Mouse (Mus musculus): ENCODE measurements around the gene Isyna1. TPM values are rescaled to one million over a fixed set of nuclear protein-coding genes. Genes with fewer than 3 reads are reported as not detected.

Isyna1 gene
- polyA plus RNA-seq, 1 experiment from 2014 or later = 59.0 TPM

DNA sequence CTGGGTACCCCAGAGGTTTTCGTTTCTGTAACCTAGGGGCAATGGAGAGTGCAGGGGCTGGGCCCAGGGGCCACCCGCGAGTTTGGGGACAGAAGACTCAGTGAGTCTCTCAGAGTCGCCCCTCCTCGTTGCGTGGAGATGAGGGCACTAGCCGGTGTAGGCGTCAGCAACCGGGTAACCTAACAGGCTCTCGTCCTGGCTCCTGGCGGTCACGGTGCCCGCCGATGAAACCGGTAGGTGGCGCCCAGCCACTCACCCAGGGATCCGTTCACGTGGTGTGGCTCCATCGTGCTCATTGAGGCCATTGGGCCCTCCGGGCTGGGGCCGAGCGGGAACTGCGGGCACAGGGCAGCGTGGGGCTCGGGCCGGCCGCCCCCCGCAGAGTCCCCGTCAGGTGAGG is 4.1 kb downstream of the Isyna1 start:
- Histone ChIP-seq H3K9ac (ENCODE audit: low read length) (peak overlapping the region; percentile 77), H3K27me3 (replicated peaks; ENCODE audit: control insufficient read depth, insufficient read depth, low read length) (no peaks in the 10 kb centered on the region), H3K27ac (ENCODE audit: low read depth, low read length) (0 out of 2 replicates have a peak overlapping the region, but pooled peaks have one; percentile 44), H3K4me1 (ENCODE audit: control insufficient read depth, insufficient read depth, low read length) (peaks cover 39% of the 10 kb centered on the region), H3K4me2 (ENCODE audit: low read length) (peak overlapping the region; percentile 92), H3K9me3 (replicated peaks; ENCODE audit: control insufficient read depth, low read length) (no peaks in the 10 kb centered on the region), H3K4me3 (ENCODE audit: low read depth, low read length) (peak overlapping the region; percentile 43), H3K36me3 (ENCODE audit: control insufficient read depth, insufficient read depth, low read length) (peaks cover 18% of the 10 kb centered on the region; the same call in 1 of the 2 replicates)
- ATAC-seq = peak; percentile 54
- WGBS = 2% methylated on average over 29 of the region's 29 CpGs
- DNase-seq (ENCODE audit: low spot score) = peak; percentile 86

DNA sequence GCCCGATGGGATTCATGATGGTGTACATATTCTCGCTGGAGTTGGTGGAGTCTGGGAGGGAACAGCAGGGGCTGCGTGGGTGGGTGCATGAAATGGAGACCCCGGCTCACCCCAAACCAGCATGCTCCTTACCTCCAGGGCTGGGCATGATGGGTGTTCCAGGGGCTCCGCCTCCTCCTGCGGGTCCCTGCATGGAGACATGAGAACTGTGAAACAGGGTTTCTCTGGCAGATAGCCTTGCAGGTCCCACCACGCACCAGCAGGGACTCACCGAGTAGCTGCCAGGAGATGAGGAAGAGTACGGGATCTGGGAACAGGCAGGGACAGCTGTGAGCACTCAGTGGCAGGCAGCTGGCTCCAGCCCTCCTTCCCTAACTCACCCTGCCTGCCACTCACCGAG is 4.5 kb downstream of the Isyna1 start:
- H3K4me3 ChIP-seq (ENCODE audit: low read depth, low read length) = peak overlapping the region; percentile 43
- no peak; the same call in 1 of the 2 replicates for ATAC-seq
- H3K27me3 ChIP-seq (replicated peaks; ENCODE audit: control insufficient read depth, insufficient read depth, low read length) = no peaks in the 10 kb centered on the region
- H3K9ac ChIP-seq (ENCODE audit: low read length) = peak overlapping the region; percentile 77
- H3K9me3 ChIP-seq (replicated peaks; ENCODE audit: control insufficient read depth, low read length) = no peaks in the 10 kb centered on the region
- peaks cover 18% of the 10 kb centered on the region; the same call in 1 of the 2 replicates for H3K36me3 ChIP-seq (ENCODE audit: control insufficient read depth, insufficient read depth, low read length)
- DNase-seq (ENCODE audit: low spot score) = peak; percentile 48
- peak overlapping the region; percentile 92 for H3K4me2 ChIP-seq (ENCODE audit: low read length)
- H3K27ac ChIP-seq (ENCODE audit: low read depth, low read length) = 0 out of 2 replicates have a peak overlapping the region, but pooled peaks have one; percentile 9
- 14% methylated on average over 10 of the region's 10 CpGs for WGBS
- peaks cover 39% of the 10 kb centered on the region for H3K4me1 ChIP-seq (ENCODE audit: control insufficient read depth, insufficient read depth, low read length)

DNA sequence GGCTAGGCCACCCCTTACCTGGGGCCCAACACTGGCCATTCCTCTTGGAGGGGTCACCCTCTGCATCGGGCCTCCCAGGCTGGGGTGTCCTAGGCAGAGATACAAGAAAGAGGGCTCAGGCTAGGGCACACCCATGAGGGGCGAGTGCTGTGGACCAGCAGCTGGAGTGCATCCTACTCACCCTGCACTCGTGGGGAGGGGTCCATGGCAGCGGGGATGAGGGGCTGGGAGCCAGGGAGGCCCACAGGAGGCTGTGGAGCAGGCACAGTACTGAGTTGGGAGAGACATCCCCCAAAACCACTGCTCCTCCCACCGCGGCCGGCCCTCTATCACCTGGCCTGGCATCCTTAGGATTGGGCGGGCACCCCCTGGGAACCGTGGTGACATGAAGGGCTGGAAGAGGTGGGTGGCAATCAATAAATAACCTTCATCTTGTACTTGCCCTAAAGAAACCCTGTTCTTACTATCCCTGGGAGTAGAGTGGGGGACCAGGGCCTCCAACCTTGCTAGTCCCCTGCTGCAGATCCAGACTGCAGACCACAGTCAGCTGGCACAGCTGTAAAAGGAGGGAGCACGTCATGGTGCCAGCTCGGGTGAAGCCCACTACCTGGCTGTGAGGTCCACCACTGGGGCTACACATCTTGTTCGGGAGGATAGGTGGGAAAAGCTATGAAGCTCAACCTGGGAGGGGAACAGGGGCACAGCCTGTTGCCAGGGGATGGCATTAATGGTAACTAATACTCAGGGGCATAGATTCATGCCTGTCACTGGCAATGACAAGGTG is 5.5 kb downstream of the Isyna1 start:
- 78% methylated on average over 12 of the region's 12 CpGs for WGBS
- Histone ChIP-seq H3K9ac (ENCODE audit: low read length) (no peak overlapping the region), H3K4me3 (ENCODE audit: low read depth, low read length) (no peak overlapping the region), H3K4me2 (ENCODE audit: low read length) (no peak overlapping the region), H3K27ac (ENCODE audit: low read depth, low read length) (peak overlapping the region; percentile 85; the same call in 1 of the 2 replicates), H3K27me3 (replicated peaks; ENCODE audit: control insufficient read depth, insufficient read depth, low read length) (no peaks in the 10 kb centered on the region), H3K36me3 (ENCODE audit: control insufficient read depth, insufficient read depth, low read length) (peaks cover 18% of the 10 kb centered on the region; the same call in 1 of the 2 replicates), H3K9me3 (replicated peaks; ENCODE audit: control insufficient read depth, low read length) (no peaks in the 10 kb centered on the region), H3K4me1 (ENCODE audit: control insufficient read depth, insufficient read depth, low read length) (peaks cover 39% of the 10 kb centered on the region)
- DNase-seq (ENCODE audit: low spot score) (no peak), ATAC-seq (no peak)

DNA sequence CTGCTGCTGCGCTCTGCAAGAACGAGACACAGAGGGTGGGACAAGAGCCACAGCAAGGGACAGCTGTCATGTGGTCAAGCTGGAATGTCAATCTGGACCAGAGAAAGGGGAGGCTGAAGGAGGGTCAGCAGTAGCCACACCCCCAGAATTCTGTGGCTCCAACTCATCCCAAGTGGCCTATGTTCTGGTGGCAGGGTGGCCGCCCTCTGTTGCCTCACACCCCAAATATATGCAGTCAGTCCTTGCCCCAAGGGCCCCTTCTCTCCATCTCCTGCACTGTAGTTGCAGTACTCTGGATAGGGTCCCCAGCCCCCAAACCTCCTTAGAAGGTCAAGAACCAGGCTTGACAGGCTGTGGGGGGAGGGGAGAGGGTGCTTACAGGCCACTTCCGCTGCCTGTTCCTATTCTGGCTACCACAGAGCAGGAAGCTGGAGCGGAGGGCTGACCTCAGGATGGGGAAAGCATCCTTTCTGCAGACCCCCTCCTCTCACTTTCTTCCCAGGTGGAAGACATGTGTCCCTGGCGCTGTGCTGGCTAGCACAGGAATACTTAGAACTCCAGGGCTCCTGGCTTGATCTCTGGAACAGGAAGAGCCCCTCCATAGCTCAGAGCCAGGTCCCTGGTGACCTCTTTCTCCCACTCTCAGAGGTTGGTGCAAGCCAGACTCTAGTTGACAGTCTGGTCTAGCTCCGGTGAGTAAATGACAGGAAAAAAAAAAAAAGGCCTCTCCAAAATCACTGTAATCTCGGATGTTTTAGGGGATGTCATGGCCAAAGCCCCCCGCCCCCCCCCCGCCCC is 6.5 kb downstream of the Isyna1 start:
- Histone ChIP-seq H3K4me2 (ENCODE audit: low read length) (peak overlapping the region; percentile 47), H3K27me3 (replicated peaks; ENCODE audit: control insufficient read depth, insufficient read depth, low read length) (no peaks in the 10 kb centered on the region), H3K4me3 (ENCODE audit: low read depth, low read length) (0 out of 2 replicates have a peak overlapping the region, but pooled peaks have one; percentile 8), H3K9me3 (replicated peaks; ENCODE audit: control insufficient read depth, low read length) (no peaks in the 10 kb centered on the region), H3K9ac (ENCODE audit: low read length) (peak overlapping the region; percentile 29; the same call in 1 of the 2 replicates), H3K4me1 (ENCODE audit: control insufficient read depth, insufficient read depth, low read length) (peaks cover 32% of the 10 kb centered on the region), H3K36me3 (ENCODE audit: control insufficient read depth, insufficient read depth, low read length) (peaks cover 18% of the 10 kb centered on the region; the same call in 1 of the 2 replicates), H3K27ac (ENCODE audit: low read depth, low read length) (peak overlapping the region; percentile 85)
- peak; percentile 11; the same call in 1 of the 2 replicates for ATAC-seq
- DNase-seq (ENCODE audit: low spot score) = no peak
- 24% methylated on average over 10 of the region's 10 CpGs for WGBS

DNA sequence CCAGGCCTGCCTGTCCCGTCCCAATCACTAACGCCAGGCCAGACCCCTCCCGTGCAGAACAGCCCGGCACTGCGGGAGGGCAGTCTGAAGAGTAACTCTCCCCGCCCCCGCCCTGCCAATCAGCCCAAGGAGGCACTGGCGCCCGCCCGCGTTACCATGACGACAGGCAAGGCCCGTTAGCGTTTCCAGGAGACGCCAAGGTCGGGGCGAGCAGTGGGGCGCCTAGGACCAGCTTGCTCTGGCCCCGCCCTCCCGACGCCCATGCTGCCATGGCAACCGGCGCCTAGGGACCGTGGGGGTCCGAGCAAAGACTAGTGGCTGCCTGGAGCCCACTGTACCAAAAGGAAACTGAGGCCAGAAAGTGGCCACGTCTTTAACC is 7.1 kb downstream of the Isyna1 start:
- Histone ChIP-seq H3K36me3 (ENCODE audit: control insufficient read depth, insufficient read depth, low read length) (peaks cover 14% of the 10 kb centered on the region; the same call in 1 of the 2 replicates), H3K4me1 (ENCODE audit: control insufficient read depth, insufficient read depth, low read length) (peaks cover 32% of the 10 kb centered on the region), H3K9me3 (replicated peaks; ENCODE audit: control insufficient read depth, low read length) (no peaks in the 10 kb centered on the region), H3K27ac (ENCODE audit: low read depth, low read length) (peak overlapping the region; percentile 85), H3K4me2 (ENCODE audit: low read length) (peak overlapping the region; percentile 47), H3K9ac (ENCODE audit: low read length) (no peak overlapping the region), H3K27me3 (replicated peaks; ENCODE audit: control insufficient read depth, insufficient read depth, low read length) (no peaks in the 10 kb centered on the region), H3K4me3 (ENCODE audit: low read depth, low read length) (0 out of 2 replicates have a peak overlapping the region, but pooled peaks have one; percentile 8)
- DNase-seq (ENCODE audit: low spot score) = peak; percentile 96
- peak; percentile 70 for ATAC-seq
- under 1% methylated on average over 25 of the region's 26 CpGs for WGBS

DNA sequence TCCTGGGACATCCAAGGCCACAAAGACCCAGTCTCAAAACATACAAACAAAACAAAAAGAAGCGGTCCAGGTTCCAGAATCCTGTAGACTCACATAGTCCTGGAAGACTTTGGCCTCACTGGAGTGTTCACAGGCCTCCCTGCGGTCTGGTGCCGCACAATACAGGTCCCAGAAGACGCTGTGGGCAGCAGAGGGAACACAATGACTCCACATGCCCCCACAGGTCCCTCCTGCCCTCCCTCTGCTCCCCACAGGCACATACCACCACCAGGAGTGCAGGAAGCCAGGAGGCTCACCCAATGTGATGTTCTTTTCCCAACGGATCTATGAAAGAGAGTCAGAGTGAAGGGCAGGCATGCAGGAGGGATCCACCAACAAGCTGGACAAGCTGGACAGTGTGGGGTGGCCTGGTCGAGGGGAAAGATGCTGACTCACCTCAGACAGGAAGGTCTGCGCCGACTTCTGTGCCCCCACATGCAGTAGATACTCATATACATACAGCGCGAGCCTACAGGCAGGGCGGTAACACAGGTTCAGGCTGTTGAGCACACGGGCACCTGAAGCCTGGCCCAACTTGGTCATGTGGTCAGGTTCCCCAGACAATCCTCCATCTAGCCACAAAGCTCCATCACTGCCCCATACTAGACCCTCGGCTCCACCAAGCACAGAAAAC is 8.1 kb downstream of the Isyna1 start:
- Histone ChIP-seq H3K27me3 (replicated peaks; ENCODE audit: control insufficient read depth, insufficient read depth, low read length) (no peaks in the 10 kb centered on the region), H3K36me3 (ENCODE audit: control insufficient read depth, insufficient read depth, low read length) (peaks cover 6% of the 10 kb centered on the region; the same call in 1 of the 2 replicates), H3K4me2 (ENCODE audit: low read length) (no peak overlapping the region), H3K9ac (ENCODE audit: low read length) (no peak overlapping the region), H3K4me1 (ENCODE audit: control insufficient read depth, insufficient read depth, low read length) (peaks cover 37% of the 10 kb centered on the region), H3K4me3 (ENCODE audit: low read depth, low read length) (no peak overlapping the region), H3K27ac (ENCODE audit: low read depth, low read length) (no peak overlapping the region), H3K9me3 (replicated peaks; ENCODE audit: control insufficient read depth, low read length) (no peaks in the 10 kb centered on the region)
- DNase-seq (ENCODE audit: low spot score) (no peak), ATAC-seq (no peak)
- 94% methylated on average over 13 of the region's 13 CpGs for WGBS

DNA sequence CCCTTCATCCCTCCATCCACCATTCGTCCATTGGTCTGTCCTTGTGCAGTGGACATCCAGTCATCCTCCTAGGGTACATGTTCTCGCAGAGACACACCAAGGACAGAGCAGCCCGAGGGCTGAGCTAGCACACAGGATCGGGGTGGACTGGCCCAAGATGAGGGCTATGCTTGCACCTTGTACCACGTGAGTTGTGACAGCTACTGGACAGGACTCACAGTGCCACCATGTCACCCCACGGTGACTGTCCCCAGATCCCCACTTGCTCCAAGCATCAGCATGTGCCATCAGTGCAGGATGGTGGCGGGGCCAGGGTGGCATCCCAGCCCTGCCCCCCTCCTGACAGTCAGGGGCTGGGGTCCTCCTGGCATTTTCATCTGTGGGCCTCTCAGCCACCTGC is 10.4 kb downstream of the Isyna1 start:
- H3K9ac ChIP-seq (ENCODE audit: low read length) = no peak overlapping the region
- H3K36me3 ChIP-seq (ENCODE audit: control insufficient read depth, insufficient read depth, low read length) = peaks cover 4% of the 10 kb centered on the region; the same call in 1 of the 2 replicates
- H3K27me3 ChIP-seq (replicated peaks; ENCODE audit: control insufficient read depth, insufficient read depth, low read length) = no peaks in the 10 kb centered on the region
- no peak overlapping the region for H3K4me3 ChIP-seq (ENCODE audit: low read depth, low read length)
- H3K4me2 ChIP-seq (ENCODE audit: low read length) = no peak overlapping the region
- WGBS = 91% methylated on average over 7 of the region's 7 CpGs
- H3K4me1 ChIP-seq (ENCODE audit: control insufficient read depth, insufficient read depth, low read length) = peaks cover 37% of the 10 kb centered on the region
- H3K9me3 ChIP-seq (replicated peaks; ENCODE audit: control insufficient read depth, low read length) = no peaks in the 10 kb centered on the region
- no peak for DNase-seq (ENCODE audit: low spot score)
- ATAC-seq = no peak
- H3K27ac ChIP-seq (ENCODE audit: low read depth, low read length) = no peak overlapping the region

Measured in forebrain, embryonic 14.5 days (tissue).